Comparison of ENCODE assay signal across 37 mouse cellular contexts in genomic region chr5:29973533-29973932, GRCm38 (mm10). TPM values are rescaled to one million over a fixed set of nuclear protein-coding genes. Genes with fewer than 3 reads are reported as not detected.
DNase-seq lines count a peak whose midpoint lies in the region; ATAC-seq lines count a peak whose summit lies in the region.
"Had no signal": no experiment of that assay in that cellular context is flagged by ENCODE, and none has a peak within 500 bp of the region (broad histone marks: within the 10 kb centered on the region; RNA-seq: fewer than 3 reads in every experiment).

No protein-coding gene starts in this region.

- no peaks in the 10 kb centered on the region for H3K9me3 ChIP-seq in liver, embryonic 13.5 days (replicated peaks)
- H3K9me3 ChIP-seq in liver, embryonic 12.5 days (replicated peaks): no peaks in the 10 kb centered on the region
- H3K9me3 ChIP-seq in forebrain, embryonic 16.5 days (ENCODE audit: control insufficient read depth, low read length): no peaks in the 10 kb centered on the region
- H3K9me3 ChIP-seq in hindbrain, embryonic 10.5 days: no peaks in the 10 kb centered on the region
- H3K9me3 ChIP-seq: embryonic facial prominence, embryonic 10.5 days; embryonic facial prominence, embryonic 13.5 days; forebrain, embryonic 12.5 days; forebrain, embryonic 15.5 days; heart, embryonic 12.5 days; heart, embryonic 15.5 days had no signal

- peaks cover 26% of the 10 kb centered on the region for H3K4me1 ChIP-seq in liver, embryonic 13.5 days (replicated peaks)
- peaks cover 17% of the 10 kb centered on the region for H3K4me1 ChIP-seq in liver, embryonic 12.5 days
- H3K4me1 ChIP-seq in forebrain, embryonic 16.5 days (replicated peaks; ENCODE audit: control insufficient read depth, insufficient read depth, low read length): no peaks in the 10 kb centered on the region
- H3K4me1 ChIP-seq in hindbrain, embryonic 10.5 days (replicated peaks): no peaks in the 10 kb centered on the region
- H3K4me1 ChIP-seq: embryonic facial prominence, embryonic 10.5 days; embryonic facial prominence, embryonic 13.5 days; forebrain, embryonic 12.5 days; forebrain, embryonic 15.5 days; heart, embryonic 15.5 days had no signal

- DNase-seq in liver, embryonic 13.5 days: no peak
- DNase-seq in Muller cell, postnatal 12 days (ENCODE audit: inconsistent ontology term): peak; percentile 88
- no peak for DNase-seq in hindbrain, embryonic 10.5 days (ENCODE audit: low spot score)
- DNase-seq in c-Kit-positive CD71-positive TER-119-positive erythroid progenitor cells, embryonic 14.5 days (ENCODE audit: low spot score): no peak
- no peak for DNase-seq in right cerebral cortex, adult 2 months (ENCODE audit: low spot score in 2 of 2)
- DNase-seq: adrenal gland, adult 8-10 months; adrenal gland, postnatal 25 days; B cell, adult 2 months; cerebellum, adult 18-20 months; cerebellum, adult 9-10 months; cerebellum, postnatal 14 days; embryo, embryonic 11 days; gastrocnemius, adult 2 months; gastrocnemius, postnatal 14 days; heart, adult 18-20 months; heart, postnatal 10 days; heart, postnatal 36 days had no signal

- H3K4me3 ChIP-seq in liver, embryonic 13.5 days (replicated peaks): no peak overlapping the region
- no peak overlapping the region for H3K4me3 ChIP-seq in liver, embryonic 12.5 days
- no peak overlapping the region for H3K4me3 ChIP-seq in forebrain, embryonic 16.5 days (replicated peaks; ENCODE audit: low read length)
- H3K4me3 ChIP-seq in hindbrain, embryonic 10.5 days: no peak overlapping the region
- H3K4me3 ChIP-seq: embryonic facial prominence, embryonic 10.5 days; embryonic facial prominence, embryonic 13.5 days; erythroblast, embryonic 14.5 days; forebrain, embryonic 12.5 days; forebrain, embryonic 15.5 days; gastrocnemius, adult 2 months; heart, embryonic 12.5 days; heart, embryonic 15.5 days had no signal

- 0 out of 2 replicates have a peak, but pooled peaks have one; percentile 54 for ATAC-seq in liver, embryonic 13.5 days (ENCODE audit: low read depth)
- ATAC-seq in liver, embryonic 12.5 days: no peak
- peak; percentile 64 for ATAC-seq in megakaryocyte, adult 5-6 weeks (ENCODE audit: poor library complexity, severe bottlenecking)
- ATAC-seq in forebrain, embryonic 16.5 days: no peak
- ATAC-seq: activated CD4-positive, CD25-positive, alpha-beta regulatory T cell, adult 4 months; forebrain, embryonic 15.5 days; hindbrain, postnatal 0 days; inflammation-experienced regulatory T-cells, adult 6 months; intestine, embryonic 16.5 days had no signal

- H3K27me3 ChIP-seq in liver, embryonic 13.5 days: no peaks in the 10 kb centered on the region
- H3K27me3 ChIP-seq in liver, embryonic 12.5 days (replicated peaks): no peaks in the 10 kb centered on the region
- H3K27me3 ChIP-seq in forebrain, embryonic 16.5 days (replicated peaks; ENCODE audit: control insufficient read depth, insufficient read depth, low read length): no peaks in the 10 kb centered on the region
- H3K27me3 ChIP-seq in hindbrain, embryonic 10.5 days (ENCODE audit: insufficient read depth, poor library complexity, severe bottlenecking): no peaks in the 10 kb centered on the region
- H3K27me3 ChIP-seq: embryonic facial prominence, embryonic 13.5 days; forebrain, embryonic 12.5 days; forebrain, embryonic 15.5 days; heart, embryonic 12.5 days; heart, embryonic 15.5 days had no signal

- no peak overlapping the region for H3K27ac ChIP-seq in liver, embryonic 13.5 days
- no peak overlapping the region; the same call in 1 of the 2 replicates for H3K27ac ChIP-seq in liver, embryonic 12.5 days
- H3K27ac ChIP-seq in forebrain, embryonic 16.5 days (ENCODE audit: low read length): no peak overlapping the region
- no peak overlapping the region for H3K27ac ChIP-seq in hindbrain, embryonic 10.5 days
- H3K27ac ChIP-seq: embryonic facial prominence, embryonic 10.5 days; embryonic facial prominence, embryonic 13.5 days; forebrain, embryonic 12.5 days; forebrain, embryonic 15.5 days; gastrocnemius, adult 2 months; heart, embryonic 15.5 days; hindbrain, embryonic 14.5 days; hindbrain, postnatal 0 days had no signal

- no peaks in the 10 kb centered on the region for H3K36me3 ChIP-seq in liver, embryonic 13.5 days
- no peaks in the 10 kb centered on the region for H3K36me3 ChIP-seq in liver, embryonic 12.5 days
- no peaks in the 10 kb centered on the region for H3K36me3 ChIP-seq in forebrain, embryonic 16.5 days (ENCODE audit: control insufficient read depth, insufficient read depth)
- H3K36me3 ChIP-seq in hindbrain, embryonic 10.5 days: no peaks in the 10 kb centered on the region
- H3K36me3 ChIP-seq: embryonic facial prominence, embryonic 10.5 days; embryonic facial prominence, embryonic 13.5 days; forebrain, embryonic 12.5 days; forebrain, embryonic 15.5 days; heart, embryonic 12.5 days; heart, embryonic 15.5 days had no signal

- 9% methylated on average over 1 of the region's 1 CpGs for WGBS in liver, embryonic 13.5 days (ENCODE audit: insufficient replicate concordance)
- 8% methylated on average over 1 of the region's 1 CpGs for WGBS in liver, embryonic 12.5 days (ENCODE audit: insufficient replicate concordance)
- 78% methylated on average over 1 of the region's 1 CpGs for WGBS in forebrain, embryonic 16.5 days
- 90% methylated on average over 1 of the region's 1 CpGs for WGBS in hindbrain, embryonic 10.5 days

- H3K9ac ChIP-seq in liver, embryonic 13.5 days: no peak overlapping the region
- H3K9ac ChIP-seq in liver, embryonic 12.5 days: no peak overlapping the region
- no peak overlapping the region for H3K9ac ChIP-seq in forebrain, embryonic 16.5 days (replicated peaks; ENCODE audit: low read depth, low read length)
- H3K9ac ChIP-seq: embryonic facial prominence, embryonic 13.5 days; forebrain, embryonic 12.5 days; forebrain, embryonic 15.5 days; heart, embryonic 12.5 days; heart, embryonic 15.5 days; hindbrain, embryonic 14.5 days had no signal

- no peak overlapping the region for H3K4me2 ChIP-seq in liver, embryonic 13.5 days
- no peak overlapping the region for H3K4me2 ChIP-seq in liver, embryonic 12.5 days
- H3K4me2 ChIP-seq in forebrain, embryonic 16.5 days (ENCODE audit: low read length): no peak overlapping the region
- H3K4me2 ChIP-seq: embryonic facial prominence, embryonic 13.5 days; forebrain, embryonic 12.5 days; forebrain, embryonic 15.5 days; heart, embryonic 12.5 days; heart, embryonic 15.5 days; hindbrain, embryonic 14.5 days had no signal

RNA-seq across cellular contexts. Expression of gene Il6, which starts 39.4 kb away (rescaled TPM):
- 0.28 and 0.32 TPM in 2 replicates for polyA plus RNA-seq in liver, embryonic 13.5 days (2015; fragmentation: Nextera tagmentation; extraction: Ambion mirVana)
- 0.11 and 0.22 TPM in 2 replicates for polyA plus RNA-seq in liver, embryonic 12.5 days (2016; fragmentation: Nextera tagmentation; extraction: Ambion mirVana)
- 14.1 and 24.4 TPM in 2 replicates for total RNA-seq in megakaryocyte, adult 5-6 weeks (2015)
- 9.5 and 11.1 TPM in 2 replicates for total RNA-seq in megakaryocyte, adult 5-6 weeks (2017)
- 0.23 TPM in 1 of 2 replicates, not detected in the other for polyA plus RNA-seq in forebrain, embryonic 16.5 days (2015; fragmentation: Nextera tagmentation; extraction: Ambion mirVana)
- polyA plus RNA-seq in hindbrain, embryonic 10.5 days (2016; fragmentation: Nextera tagmentation; extraction: Ambion mirVana): not detected in 2 replicates
- total RNA-seq: adrenal gland, adult 8-10 months; adrenal gland, postnatal 25 days; ES-E14; gastrocnemius, adult 2 months; gastrocnemius, postnatal 14 days; gastrocnemius, postnatal 4 days; heart, adult 18-20 months; heart, postnatal 10 days; heart, postnatal 36 days; hindbrain, postnatal 0 days had no signal
- polyA plus RNA-seq: brain, embryonic 14.5 days; cortical plate, adult 2 months; embryonic facial prominence, embryonic 10.5 days; forebrain, embryonic 12.5 days; forebrain, embryonic 15.5 days; hindbrain, embryonic 11.5 days; hindbrain, postnatal 0 days had no signal

Comparison
In these comparisons a context has a peak if more than half of its experiments do, and no peak if none do; other contexts are left out.
1. ATAC-seq: peak in liver, embryonic 13.5 days (single experiment) and megakaryocyte, adult 5-6 weeks (single experiment); none in liver, embryonic 12.5 days (single experiment) and forebrain, embryonic 16.5 days (single experiment).